Mouse (Mus musculus) lung, embryonic 14.5 days (tissue): Measurements from ENCODE around the gene En1. TPM values are rescaled to one million over a fixed set of nuclear protein-coding genes. Genes with fewer than 3 reads are reported as not detected.

ENCODE experiments used
- ATAC-seq: fragments of 200-750 bp; cut with Nextera tagmentation; 2 replicates; pipeline ENCODE4 v1.8.0; 2017; ENCODE audit warnings: mild to moderate bottlenecking, moderate TSS enrichment, moderate library complexity; ENCODE audit not compliant: insufficient read depth
- DNase-seq: peaks from one replicate; pipeline ENCODE4 v3.0.0-alpha.2; 2015
- H3K27ac ChIP-seq: fragments of 300-500 bp; sonication (generic); 2 replicates; pipeline ENCODE4 v1.5.1; 2014; ENCODE audit warnings: low read depth, mild to moderate bottlenecking, moderate library complexity
- H3K27me3 ChIP-seq: fragments of 300-500 bp; sonication (generic); 2 replicates; pipeline ENCODE4 v1.6.1; 2014; ENCODE audit warnings: low read length, control low read depth; ENCODE audit not compliant: insufficient read depth
- H3K36me3 ChIP-seq: fragments of 300-500 bp; sonication (generic); 2 replicates; pipeline ENCODE4 v1.6.1; 2014; ENCODE audit warnings: control low read depth; ENCODE audit not compliant: insufficient read depth
- H3K4me1 ChIP-seq: fragments of 300-500 bp; sonication (generic); 2 replicates; pipeline ENCODE4 v1.6.1; 2014; ENCODE audit warnings: antibody characterized with exemption, control low read depth; ENCODE audit not compliant: insufficient read depth
- H3K4me2 ChIP-seq: fragments of 300-500 bp; sonication (generic); 2 replicates; pipeline ENCODE4 v1.6.1; 2014; ENCODE audit warnings: mild to moderate bottlenecking
- H3K4me3 ChIP-seq: fragments of 300-500 bp; sonication (generic); 2 replicates; pipeline ENCODE4 v1.5.1; 2014; ENCODE audit warnings: low read depth, low read length
- H3K9ac ChIP-seq: fragments of 300-500 bp; sonication (generic); 2 replicates; pipeline ENCODE4 v1.6.1; 2014
- H3K9me3 ChIP-seq: fragments of 300-500 bp; sonication (generic); 2 replicates; pipeline ENCODE4 v1.6.1; 2016; ENCODE audit warnings: low read depth, low read length, control low read depth
- CTCF ChIP-seq: IDR thresholded peaks from 2 replicates; pipeline ENCODE4 v1.5.1; 2016; ENCODE audit warnings: antibody characterized with exemption, low read depth
- WGBS: fragments of 180-500 bp; shearing (Covaris S2); extraction: QIAGEN DNeasy Blood & Tissue Kit; methylation state at CpG from one replicate; pipeline ENCODE4 v1.1.7; 2014; 5-methylcytosine and 5-hydroxymethylcytosine counted together
- polyA plus RNA-seq: library from polyadenylated mRNA; unstranded; fragments of >200 nt; fragmentation: Nextera tagmentation; extraction: Ambion mirVana; gene quantifications from 2 replicates; pipeline ENCODE4 v1.2.1, GENCODE M21; 2014

Gene En1
- not detected in 2 replicates for polyA plus RNA-seq

DNA sequence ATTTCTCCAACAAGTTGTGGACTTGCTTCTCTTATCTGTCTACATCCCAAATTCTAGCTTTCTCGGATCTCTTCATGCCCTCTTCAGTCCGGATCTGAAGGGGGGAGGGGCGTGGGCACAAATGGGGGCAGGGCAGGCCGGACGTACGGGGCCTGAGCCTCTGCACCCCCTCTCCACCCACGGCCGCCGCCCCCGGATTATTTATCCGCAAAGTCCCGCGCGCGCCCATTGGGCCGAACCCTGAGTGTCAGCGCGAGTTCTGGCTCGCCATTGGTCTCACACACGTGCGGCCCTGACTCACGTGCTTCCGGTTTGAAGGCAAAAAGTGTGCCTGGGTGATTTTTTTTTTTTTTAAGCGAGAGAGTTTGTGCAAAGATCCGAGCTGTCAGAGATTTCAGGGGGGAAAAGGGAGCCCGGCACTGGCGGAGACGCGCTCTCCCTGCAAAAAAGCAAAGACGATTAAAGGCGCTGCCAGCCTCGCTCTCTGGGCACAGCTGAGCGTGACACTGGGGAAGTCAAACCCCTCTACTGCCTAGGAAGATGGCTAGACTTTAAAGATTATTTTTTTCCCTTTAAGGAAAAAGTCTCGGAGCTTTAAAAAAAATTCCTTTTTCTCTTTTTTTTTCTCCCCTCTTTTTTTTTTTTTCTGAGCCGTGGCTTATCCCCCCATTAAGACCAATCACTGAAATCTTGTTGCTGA, at the start of gene En1:
TSS of gene En1 (plus strand) at position 388 of the 700 bp plus-strand sequence.
- Histone ChIP-seq H3K4me3 (peak within 1 kb of the TSS; percentile 44), H3K9ac (peak within 1 kb of the TSS; percentile 43), H3K4me1 (peaks cover 5% of the 10 kb centered on the region; the same call in 1 of the 2 replicates), H3K27me3 (peaks cover 100% of the 10 kb centered on the region), H3K27ac (no peak within 1 kb of the TSS), H3K9me3 (no peaks in the 10 kb centered on the region), H3K36me3 (no peaks in the 10 kb centered on the region), H3K4me2 (peak within 1 kb of the TSS; percentile 74)
- WGBS: under 1% methylated on average over 35 of the region's 35 CpGs
- ATAC-seq: 0 out of 2 replicates have a peak, but pooled peaks have one; percentile 22
- TF ChIP-seq CTCF: no peak
- DNase-seq: peak; percentile 69

DNA sequence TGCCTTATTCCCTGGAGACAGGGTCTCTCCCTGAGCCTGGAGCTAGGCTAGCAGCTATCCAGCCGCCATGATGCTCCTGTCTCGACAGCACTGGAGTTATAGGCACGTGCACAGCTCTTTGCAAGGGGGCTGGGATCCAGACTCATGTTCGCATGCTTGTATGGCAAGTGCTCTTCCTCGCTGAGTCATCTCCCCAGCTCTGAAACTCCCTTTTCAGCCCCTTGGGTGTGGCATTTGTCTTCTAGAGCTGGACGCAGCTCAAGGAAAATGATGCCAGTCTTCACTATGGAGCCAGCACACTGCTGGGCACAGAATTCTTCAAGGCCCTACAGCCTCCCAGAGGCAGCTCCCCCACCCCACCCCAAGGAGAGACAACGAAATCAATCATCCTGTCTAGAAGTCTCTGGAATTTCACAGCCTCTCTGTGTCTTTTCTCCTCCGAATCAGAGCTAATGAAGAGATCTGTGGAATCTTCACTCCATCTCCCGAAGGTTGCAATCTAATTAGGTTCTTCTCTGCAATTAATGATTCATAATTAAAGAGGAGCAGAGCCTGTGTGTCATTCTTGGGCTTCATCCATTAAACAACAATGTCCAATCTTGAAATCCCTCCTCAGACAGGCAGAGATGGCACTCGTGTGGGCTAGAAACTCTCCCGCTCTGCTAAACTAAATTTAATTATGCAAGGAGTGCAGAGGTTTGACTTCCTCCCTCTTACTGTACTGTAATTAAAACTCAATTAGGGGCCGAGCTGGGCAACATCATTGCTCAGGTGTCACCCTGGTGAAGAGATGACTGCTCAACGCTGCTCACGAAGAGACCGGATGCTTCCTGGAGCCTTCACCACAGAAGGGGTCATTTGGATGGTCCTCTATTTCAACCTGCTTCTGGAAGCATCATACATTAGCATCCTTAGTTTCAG, 45.0 kb upstream of the En1 start:
- 63% methylated on average over 15 of the region's 15 CpGs for WGBS
- TF ChIP-seq CTCF: no peak
- Histone ChIP-seq H3K27ac (no peak overlapping the region), H3K4me2 (no peak overlapping the region), H3K9ac (no peak overlapping the region), H3K4me3 (no peak overlapping the region), H3K36me3 (no peaks in the 10 kb centered on the region), H3K27me3 (no peaks in the 10 kb centered on the region), H3K9me3 (no peaks in the 10 kb centered on the region), H3K4me1 (0 out of 2 replicates have a peak, but pooled peaks cover 5% of the 10 kb centered on the region)
- no peak for ATAC-seq
- DNase-seq: no peak

DNA sequence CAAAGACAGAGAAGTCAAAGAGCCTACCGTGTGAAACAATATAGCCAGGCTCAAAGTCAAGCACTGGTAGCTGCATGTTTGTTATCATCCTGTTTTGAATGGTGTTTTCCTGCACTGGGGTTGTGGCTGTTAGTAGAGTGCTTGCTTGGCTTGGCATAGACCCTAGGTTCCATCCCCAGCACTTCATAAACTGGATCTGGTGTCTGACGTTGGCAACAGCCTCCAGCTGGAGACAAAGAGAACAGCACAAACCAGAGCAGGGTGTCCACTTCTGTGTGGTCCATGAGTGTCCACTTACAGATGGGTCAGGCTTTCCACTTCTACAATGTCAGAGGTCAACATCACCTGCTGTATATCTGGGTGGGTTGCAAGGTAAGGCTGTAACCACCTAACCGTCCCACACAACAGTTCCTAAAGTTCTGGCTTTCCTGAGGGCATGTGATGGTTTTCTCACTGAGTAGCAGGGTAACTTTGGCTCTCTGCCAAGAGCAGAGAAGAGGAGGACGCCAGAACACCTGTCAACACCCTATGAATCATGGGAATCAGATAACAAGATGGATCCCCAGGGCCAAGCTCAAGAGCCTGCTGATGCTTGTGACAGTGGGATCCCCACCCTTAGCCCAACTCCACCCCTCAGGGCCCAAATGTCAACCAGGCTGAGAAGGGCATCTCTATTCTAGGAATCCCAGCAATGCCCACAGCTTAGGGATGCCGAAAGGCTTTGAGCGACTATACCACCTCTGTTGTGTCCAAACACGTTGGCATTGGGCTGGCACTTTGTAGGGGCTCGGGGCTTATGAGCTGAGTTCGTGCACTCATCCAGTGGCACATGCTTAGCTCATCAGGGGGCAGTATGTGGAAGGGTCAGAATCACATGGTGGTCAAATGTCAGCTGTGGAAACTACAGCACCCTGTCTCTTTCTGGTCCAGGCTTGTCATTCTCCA, 43.6 kb upstream of the En1 start:
- DNase-seq: peak; percentile 68
- Histone ChIP-seq H3K27ac (no peak overlapping the region), H3K9ac (no peak overlapping the region), H3K9me3 (no peaks in the 10 kb centered on the region), H3K36me3 (no peaks in the 10 kb centered on the region), H3K4me1 (0 out of 2 replicates have a peak, but pooled peaks cover 5% of the 10 kb centered on the region), H3K4me3 (no peak overlapping the region), H3K4me2 (no peak overlapping the region), H3K27me3 (no peaks in the 10 kb centered on the region)
- WGBS: 50% methylated on average over 9 of the region's 9 CpGs
- TF ChIP-seq CTCF: 0 out of 2 replicates have a peak, but pooled peaks have one; percentile 17
- peak; percentile 91; the same call in 1 of the 2 replicates for ATAC-seq

DNA sequence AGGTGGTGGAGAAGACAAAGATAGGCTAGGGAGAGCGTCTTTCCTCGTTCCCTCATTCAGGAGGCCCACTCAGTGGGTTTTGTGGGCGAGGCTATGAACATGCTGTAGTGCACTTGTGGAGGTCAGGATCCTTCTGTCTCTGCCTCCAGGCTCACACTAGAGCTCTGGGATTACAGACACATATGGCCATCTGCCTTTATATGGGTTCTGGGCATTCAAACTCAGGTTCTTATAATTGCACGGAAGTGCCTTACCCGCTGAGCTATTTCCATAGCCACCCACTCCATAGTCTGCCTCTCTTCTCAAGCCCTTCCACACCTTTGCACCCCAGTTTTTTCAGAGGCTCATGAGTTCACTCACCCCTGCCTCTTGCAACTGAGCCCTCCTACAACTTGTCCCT, 42.3 kb upstream of the En1 start:
- TF ChIP-seq CTCF: no peak
- H3K4me1 ChIP-seq: 0 out of 2 replicates have a peak, but pooled peaks cover 5% of the 10 kb centered on the region
- no peaks in the 10 kb centered on the region for H3K36me3 ChIP-seq
- H3K9me3 ChIP-seq: no peaks in the 10 kb centered on the region
- WGBS: 84% methylated on average over 5 of the region's 5 CpGs
- H3K9ac ChIP-seq: no peak overlapping the region
- H3K4me3 ChIP-seq: no peak overlapping the region
- H3K27ac ChIP-seq: no peak overlapping the region
- no peaks in the 10 kb centered on the region for H3K27me3 ChIP-seq
- ATAC-seq (no peak), DNase-seq (no peak)
- H3K4me2 ChIP-seq: no peak overlapping the region

DNA sequence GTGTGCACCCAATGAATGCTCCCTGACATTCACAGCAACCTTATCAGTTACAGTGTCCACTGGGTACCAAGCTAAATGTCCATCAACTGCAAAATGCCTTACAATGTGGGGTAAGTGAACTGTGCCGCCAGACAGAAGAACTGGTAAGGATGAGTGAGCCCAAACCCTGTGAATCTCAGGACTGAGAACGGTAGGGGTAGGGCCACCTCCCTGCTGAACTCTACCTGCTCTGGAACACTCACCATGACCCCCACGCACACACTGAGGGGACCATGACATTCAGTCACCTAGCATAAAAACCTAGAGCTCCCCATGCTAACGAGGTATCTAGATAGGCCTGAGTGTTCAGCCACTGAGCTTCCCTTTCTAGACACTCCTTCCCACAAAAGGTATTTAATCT, 20.9 kb upstream of the En1 start:
- Histone ChIP-seq H3K27me3 (0 out of 2 replicates have a peak, but pooled peaks cover 3% of the 10 kb centered on the region), H3K36me3 (no peaks in the 10 kb centered on the region), H3K4me2 (no peak overlapping the region), H3K9ac (no peak overlapping the region), H3K27ac (no peak overlapping the region), H3K4me1 (no peaks in the 10 kb centered on the region), H3K9me3 (no peaks in the 10 kb centered on the region), H3K4me3 (no peak overlapping the region)
- WGBS: 60% methylated on average over 4 of the region's 4 CpGs
- ATAC-seq (no peak), DNase-seq (no peak)
- TF ChIP-seq CTCF: no peak

DNA sequence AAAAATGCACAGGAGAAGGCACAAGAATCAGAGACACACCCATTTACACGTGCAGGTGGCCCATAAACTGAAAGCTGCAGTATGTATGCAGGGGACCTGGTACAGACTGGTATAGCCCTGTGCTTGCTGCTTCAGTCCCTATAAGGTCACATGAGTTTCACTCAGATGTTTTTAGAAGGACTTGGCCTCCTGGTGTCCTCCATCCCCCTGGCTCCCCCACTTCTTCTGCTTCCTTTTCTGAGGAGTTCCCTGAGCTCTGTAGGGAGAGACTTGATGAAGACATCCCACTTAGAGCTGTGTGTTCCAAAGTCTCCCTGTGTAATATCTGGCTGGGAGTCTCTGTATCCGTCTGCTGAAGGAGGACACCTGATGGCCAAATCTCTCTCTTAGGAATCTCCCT, 16.7 kb upstream of the En1 start:
- ATAC-seq (no peak), DNase-seq (no peak)
- TF ChIP-seq CTCF: no peak
- H3K36me3 ChIP-seq: no peaks in the 10 kb centered on the region
- no peaks in the 10 kb centered on the region for H3K4me1 ChIP-seq
- H3K27me3 ChIP-seq: 0 out of 2 replicates have a peak, but pooled peaks cover 6% of the 10 kb centered on the region
- no peak overlapping the region for H3K27ac ChIP-seq
- 24% methylated on average over 2 of the region's 2 CpGs for WGBS
- no peak overlapping the region for H3K9ac ChIP-seq
- no peaks in the 10 kb centered on the region for H3K9me3 ChIP-seq
- no peak overlapping the region for H3K4me3 ChIP-seq
- no peak overlapping the region for H3K4me2 ChIP-seq
